Mouse (Mus musculus) hindbrain, embryonic 10.5 days (tissue): ENCODE results near the gene Lamtor3. TPM values are rescaled to one million over a fixed set of nuclear protein-coding genes. Genes with fewer than 3 reads are reported as not detected.
"Not testable (repeated sequence)": the region's sequence is repeated elsewhere in the genome, so short reads cannot be mapped to it uniquely, and the experiment has no call there.

Experiments used
- DNase-seq: peaks from one replicate; pipeline ENCODE4 v3.0.0-alpha.2; 2017; ENCODE audit warnings: low spot score
- H3K27ac ChIP-seq: fragments of 300-500 bp; sonication (generic); 2 replicates; pipeline ENCODE4 v1.5.1; 2016; ENCODE audit warnings: mild to moderate bottlenecking, moderate library complexity
- H3K27me3 ChIP-seq: fragments of 300-500 bp; sonication (generic); 2 replicates; pipeline ENCODE4 v1.6.1; 2016; ENCODE audit warnings: mild to moderate bottlenecking; ENCODE audit not compliant: poor library complexity, insufficient read depth, severe bottlenecking
- H3K36me3 ChIP-seq: fragments of 300-500 bp; sonication (generic); 2 replicates; pipeline ENCODE4 v1.6.1; 2016; ENCODE audit warnings: mild to moderate bottlenecking, moderate library complexity
- H3K4me1 ChIP-seq: fragments of 300-500 bp; sonication (generic); replicated peaks from 2 replicates; pipeline ENCODE4 v1.6.1; 2016; ENCODE audit warnings: mild to moderate bottlenecking
- H3K4me3 ChIP-seq: fragments of 300-500 bp; sonication (generic); 2 replicates; pipeline ENCODE4 v1.5.1; 2016; ENCODE audit warnings: mild to moderate bottlenecking, moderate library complexity
- H3K9me3 ChIP-seq: fragments of 300-500 bp; sonication (generic); 2 replicates; pipeline ENCODE4 v1.6.1; 2016; ENCODE audit warnings: mild to moderate bottlenecking, moderate library complexity
- WGBS: fragments of 180-500 bp; shearing (Covaris S2); methylation state at CpG from one replicate; pipeline ENCODE4 v1.1.7; 2016; 5-methylcytosine and 5-hydroxymethylcytosine counted together
- polyA plus RNA-seq: library from polyadenylated mRNA; unstranded; fragments of >200 nt; fragmentation: Nextera tagmentation; extraction: Ambion mirVana; gene quantifications from 2 replicates; pipeline ENCODE4 v1.2.1, GENCODE M21; 2016

Gene Lamtor3
- polyA plus RNA-seq, 1 experiment from 2014 or later, result 83.3 TPM

DNA sequence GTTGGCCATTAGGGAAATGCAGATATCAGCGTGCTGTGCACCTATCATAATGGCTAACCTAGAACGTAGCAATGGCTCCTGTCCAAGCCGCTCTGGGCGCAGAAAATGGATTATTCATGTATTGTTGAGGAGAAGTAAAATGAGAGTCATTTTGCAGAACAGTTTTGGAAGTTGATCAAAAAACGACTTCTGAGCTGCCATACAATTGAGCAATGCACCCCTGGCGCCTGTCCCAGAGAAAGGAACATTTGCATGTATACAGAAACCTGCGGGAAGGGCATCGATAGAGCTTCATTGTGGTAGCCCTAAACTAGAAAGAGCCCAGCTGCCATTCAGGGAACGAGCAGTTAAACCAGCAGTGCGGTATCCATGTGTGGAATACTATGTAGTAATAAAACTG, 18.2 kb upstream of the Lamtor3 start:
- Histone ChIP-seq H3K36me3 (peaks cover 22% of the 10 kb centered on the region), H3K9me3 (0 out of 2 replicates have a peak, but pooled peaks cover 2% of the 10 kb centered on the region), H3K4me3 (no peak overlapping the region), H3K27me3 (no peaks in the 10 kb centered on the region), H3K27ac (no peak overlapping the region), H3K4me1 (no peaks in the 10 kb centered on the region)
- WGBS, result 90% methylated on average over 10 of the region's 10 CpGs
- no peak for DNase-seq

DNA sequence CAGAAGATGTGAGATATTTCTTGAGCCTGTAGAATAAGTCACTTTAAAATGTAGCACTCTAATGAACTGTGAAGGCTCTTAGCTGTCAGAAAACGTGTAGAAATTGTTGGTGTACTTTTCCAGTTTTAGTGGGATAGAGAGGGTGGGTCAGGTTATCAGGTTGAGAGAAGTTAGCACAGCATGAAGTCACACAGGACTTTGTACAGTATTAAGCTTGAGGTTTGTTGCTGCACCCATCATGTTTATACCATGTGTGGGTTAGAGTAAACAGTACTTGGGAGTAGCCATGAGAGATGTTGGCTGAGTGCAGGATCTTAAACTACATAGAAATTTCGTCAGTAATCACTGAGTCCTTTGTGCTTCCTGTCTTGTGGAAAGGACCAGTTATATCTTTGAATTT, 5.2 kb upstream of the Lamtor3 start:
- DNase-seq, result no peak
- Histone ChIP-seq H3K27me3 (no peaks in the 10 kb centered on the region), H3K27ac (no peak overlapping the region), H3K36me3 (peaks cover 11% of the 10 kb centered on the region), H3K4me3 (no peak overlapping the region), H3K4me1 (peaks cover 11% of the 10 kb centered on the region), H3K9me3 (no peaks in the 10 kb centered on the region)
- 78% methylated on average over 2 of the region's 2 CpGs for WGBS

DNA sequence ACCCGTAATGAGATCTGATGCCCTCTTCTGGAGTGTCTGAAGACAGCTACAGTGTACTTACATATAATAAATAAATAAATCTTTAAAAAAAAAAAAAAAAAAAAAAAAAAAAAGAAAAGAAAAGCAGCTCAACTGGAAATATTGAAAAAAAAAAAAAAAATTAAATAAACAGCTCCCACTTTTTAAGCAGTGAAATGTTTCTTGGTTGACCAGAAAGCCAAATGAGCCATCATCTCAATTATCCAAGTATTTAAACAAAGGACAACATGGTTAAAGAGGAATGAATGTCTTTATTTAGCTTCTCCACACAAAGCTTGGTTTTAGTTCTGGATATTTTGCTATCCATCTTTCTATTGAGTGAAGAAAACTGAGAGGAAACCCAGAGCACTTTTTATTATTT, 3.7 kb upstream of the Lamtor3 start:
- H3K9me3 ChIP-seq, H3K4me3 ChIP-seq: not testable (repeated sequence)
- 89% methylated on average over 1 of the region's 1 CpGs for WGBS

DNA sequence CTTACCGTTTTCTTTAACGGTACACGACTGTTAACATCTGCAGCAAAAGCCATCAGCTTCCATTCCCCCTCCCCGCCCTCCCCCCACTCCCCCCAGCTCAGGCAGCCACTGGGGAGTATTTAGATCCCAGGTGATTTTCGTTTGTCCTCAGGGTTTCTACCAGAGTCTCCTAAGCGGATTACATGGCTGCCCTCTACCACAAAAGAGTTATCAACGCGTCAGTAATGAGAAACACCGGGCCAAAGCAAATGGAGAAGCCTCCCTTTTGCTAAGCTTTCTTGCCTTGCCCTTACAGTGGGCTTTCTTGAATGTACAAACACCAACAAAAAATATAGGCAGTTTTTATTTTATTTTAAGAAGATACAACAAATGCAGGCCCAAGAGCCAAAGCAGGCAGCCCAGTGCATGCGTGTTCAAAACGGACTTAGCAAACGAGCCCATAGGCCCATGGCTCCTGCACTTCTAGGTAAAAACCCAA, 573 bp upstream of the Lamtor3 start:
- peaks cover 20% of the 10 kb centered on the region for H3K4me1 ChIP-seq
- no peaks in the 10 kb centered on the region for H3K9me3 ChIP-seq
- peak overlapping the region; percentile 91 for H3K27ac ChIP-seq
- peak overlapping the region; percentile 95 for H3K4me3 ChIP-seq
- peaks cover 16% of the 10 kb centered on the region; the same call in 1 of the 2 replicates for H3K36me3 ChIP-seq
- WGBS, result 20% methylated on average over 12 of the region's 12 CpGs
- no peak for DNase-seq
- no peaks in the 10 kb centered on the region for H3K27me3 ChIP-seq

More for the DNA sequence above, 3.7 kb upstream of the Lamtor3 start:
- not testable (repeated sequence) for H3K36me3 ChIP-seq, DNase-seq, H3K27ac ChIP-seq, H3K27me3 ChIP-seq
- H3K4me1 ChIP-seq, result peaks cover 19% of the 10 kb centered on the region

DNA sequence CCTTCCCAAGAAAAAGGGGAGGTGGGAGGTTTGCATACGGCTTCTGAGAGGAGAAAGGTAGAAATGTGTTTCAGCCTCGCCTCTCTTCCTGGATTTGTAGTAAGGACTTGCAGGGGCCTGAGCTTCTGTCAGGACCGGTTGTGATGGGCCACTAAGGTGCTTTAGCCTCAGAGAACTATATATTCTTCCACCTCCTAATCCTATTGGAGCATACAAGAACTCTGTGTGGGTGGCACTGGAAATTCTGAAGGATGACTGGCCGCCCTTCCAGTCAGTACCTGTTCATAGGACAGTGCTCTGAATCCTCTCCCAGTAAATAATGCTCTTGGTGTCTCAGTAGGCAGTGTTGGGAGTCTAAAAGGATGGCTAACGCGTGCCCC, 616 bp downstream of the Lamtor3 start:
- H3K9me3 ChIP-seq, result no peaks in the 10 kb centered on the region
- 16% methylated on average over 6 of the region's 6 CpGs for WGBS
- no peaks in the 10 kb centered on the region for H3K27me3 ChIP-seq
- H3K36me3 ChIP-seq, result peaks cover 22% of the 10 kb centered on the region
- peak overlapping the region; percentile 95 for H3K4me3 ChIP-seq
- DNase-seq, result no peak
- peak overlapping the region; percentile 91 for H3K27ac ChIP-seq
- H3K4me1 ChIP-seq, result peaks cover 20% of the 10 kb centered on the region

DNA sequence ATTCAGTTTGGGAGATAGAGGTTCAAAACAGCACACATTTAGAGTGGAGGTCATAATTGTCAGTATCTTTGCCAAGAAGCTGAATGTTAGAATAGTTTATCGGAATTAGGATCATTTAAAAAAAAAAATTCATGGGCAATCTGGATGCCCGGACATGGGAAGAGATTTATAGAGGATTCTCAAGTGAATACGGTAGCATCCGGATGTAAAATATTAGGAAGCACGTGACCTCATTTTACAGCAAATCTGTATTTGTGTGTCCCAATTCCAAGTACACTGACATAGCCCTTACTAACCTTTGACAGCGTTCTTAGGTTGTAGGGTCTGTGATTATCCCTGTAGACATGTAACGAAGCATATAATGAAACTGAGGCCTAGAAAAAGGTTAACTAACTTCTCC, 1.1 kb downstream of the Lamtor3 start:
- Histone ChIP-seq H3K4me1 (peaks cover 20% of the 10 kb centered on the region), H3K9me3 (no peaks in the 10 kb centered on the region), H3K36me3 (peaks cover 27% of the 10 kb centered on the region), H3K4me3 (peak overlapping the region; percentile 95), H3K27me3 (no peaks in the 10 kb centered on the region), H3K27ac (no peak overlapping the region)
- 92% methylated on average over 7 of the region's 7 CpGs for WGBS
- DNase-seq, result no peak

DNA sequence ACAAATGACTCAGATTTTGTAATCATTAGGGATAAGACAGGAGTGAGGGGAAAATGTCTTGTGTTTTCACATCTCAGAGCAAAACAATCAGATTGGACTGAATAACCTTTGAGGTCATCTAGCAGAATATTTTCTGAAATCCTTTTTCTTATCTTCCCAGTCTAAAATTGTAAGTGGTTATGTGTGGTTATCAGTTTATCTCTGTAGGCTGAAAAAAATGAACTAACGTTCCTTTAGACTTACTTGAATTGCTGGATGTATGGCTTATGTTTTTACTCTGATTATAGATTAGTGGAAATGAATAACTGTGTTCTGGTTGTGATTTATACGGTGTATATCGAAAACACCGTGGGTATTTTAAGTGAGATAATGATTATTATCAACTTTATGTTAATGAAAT, 2.3 kb downstream of the Lamtor3 start:
- Histone ChIP-seq H3K9me3 (no peaks in the 10 kb centered on the region), H3K27me3 (no peaks in the 10 kb centered on the region), H3K27ac (no peak overlapping the region), H3K36me3 (peaks cover 38% of the 10 kb centered on the region), H3K4me3 (no peak overlapping the region), H3K4me1 (peaks cover 20% of the 10 kb centered on the region)
- 95% methylated on average over 4 of the region's 4 CpGs for WGBS
- DNase-seq, result no peak

DNA sequence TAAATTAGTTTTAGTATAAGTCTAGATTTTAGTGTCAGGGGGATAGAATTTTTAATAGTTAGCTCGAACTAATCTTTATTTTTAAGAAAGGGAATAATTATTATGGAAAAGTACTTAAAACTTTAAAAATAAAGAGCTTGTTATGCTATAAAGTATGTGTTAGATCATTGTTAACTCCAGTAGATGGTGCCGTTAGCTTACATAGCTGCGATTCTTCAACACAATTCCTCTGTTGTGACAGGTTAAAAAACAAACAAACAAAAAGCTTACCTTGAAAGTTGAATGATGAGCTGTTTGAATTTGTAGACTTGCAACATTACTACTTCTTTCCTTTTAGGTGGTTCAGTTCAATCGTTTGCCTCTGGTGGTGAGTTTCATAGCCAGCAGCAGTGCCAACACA, 8.7 kb downstream of the Lamtor3 start:
- 91% methylated on average over 4 of the region's 4 CpGs for WGBS
- H3K4me1 ChIP-seq, result no peaks in the 10 kb centered on the region

DNA sequence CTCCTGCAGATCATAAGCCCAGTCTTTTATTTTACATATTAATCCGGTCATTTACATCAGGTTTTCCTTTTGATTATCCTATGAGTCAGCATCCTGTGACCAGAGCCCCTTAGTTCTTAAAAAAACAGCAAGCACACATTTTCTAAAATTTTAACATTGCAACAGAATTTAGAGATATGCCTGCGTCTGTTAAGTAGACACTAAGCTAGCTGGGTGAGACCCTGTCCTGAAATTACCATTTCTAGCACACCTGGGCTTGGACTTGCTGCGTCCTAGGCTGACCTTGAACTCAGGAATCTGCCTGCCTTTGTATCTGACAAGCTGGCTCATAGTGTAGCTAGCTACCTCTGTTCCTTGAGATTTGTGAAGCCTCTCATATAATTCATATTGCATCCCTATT, 11.6 kb downstream of the Lamtor3 start:
- H3K4me3 ChIP-seq, result no peak overlapping the region
- H3K9me3 ChIP-seq, result no peaks in the 10 kb centered on the region
- no peak overlapping the region for H3K27ac ChIP-seq
- WGBS, result 96% methylated on average over 3 of the region's 3 CpGs
- no peaks in the 10 kb centered on the region for H3K4me1 ChIP-seq
- no peak for DNase-seq
- H3K27me3 ChIP-seq, result no peaks in the 10 kb centered on the region
- peaks cover 56% of the 10 kb centered on the region for H3K36me3 ChIP-seq

More for the DNA sequence above, 8.7 kb downstream of the Lamtor3 start:
- Histone ChIP-seq H3K9me3 (no peaks in the 10 kb centered on the region), H3K27me3 (no peaks in the 10 kb centered on the region), H3K36me3 (peaks cover 76% of the 10 kb centered on the region), H3K27ac (no peak overlapping the region), H3K4me3 (no peak overlapping the region)
- DNase-seq, result no peak

DNA sequence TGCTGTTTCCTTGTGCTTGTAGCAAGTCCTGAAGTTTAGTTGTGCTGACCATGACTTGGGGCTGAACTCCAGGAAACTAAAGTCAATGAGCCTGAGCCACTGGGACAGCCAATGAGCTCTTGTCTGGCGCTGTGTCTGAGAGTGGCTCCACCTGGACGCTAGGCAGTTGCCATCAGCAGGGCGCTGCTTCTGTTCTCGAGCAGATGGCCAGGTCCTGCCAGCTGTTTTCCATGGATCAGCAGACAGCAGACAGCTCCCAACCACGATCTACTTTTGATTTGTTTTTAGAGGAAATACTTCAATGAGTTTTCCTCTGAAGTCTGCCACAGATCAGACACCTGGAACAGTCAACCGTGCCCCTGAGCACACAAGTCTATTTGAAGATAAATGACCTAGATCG, 14.4 kb downstream of the Lamtor3 start:
- WGBS, result 78% methylated on average over 7 of the region's 7 CpGs
- Histone ChIP-seq H3K9me3 (no peaks in the 10 kb centered on the region), H3K4me3 (no peak overlapping the region), H3K27ac (no peak overlapping the region), H3K4me1 (peaks cover 18% of the 10 kb centered on the region), H3K36me3 (peaks cover 28% of the 10 kb centered on the region), H3K27me3 (no peaks in the 10 kb centered on the region)
- no peak for DNase-seq

DNA sequence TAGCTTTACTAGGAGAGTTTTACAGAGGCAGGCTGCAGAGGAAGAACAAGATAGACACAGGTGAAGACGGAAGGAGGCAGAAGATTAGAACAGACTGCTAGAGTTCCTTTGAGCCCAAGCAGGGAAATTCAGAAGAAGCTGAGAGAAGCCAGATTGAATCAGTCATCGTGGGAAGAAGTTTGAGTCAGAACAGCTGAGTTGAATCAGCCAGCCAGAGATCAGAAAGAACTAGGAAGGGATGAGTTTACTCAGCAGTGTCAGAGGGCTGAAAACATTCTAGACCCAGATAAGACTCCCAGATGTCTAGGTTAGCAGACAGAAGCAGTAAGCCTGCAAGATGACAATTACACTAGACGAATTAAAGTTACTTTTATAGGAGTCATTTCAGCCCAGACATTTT, 15.7 kb downstream of the Lamtor3 start:
- H3K36me3 ChIP-seq, result peaks cover 17% of the 10 kb centered on the region
- H3K4me3 ChIP-seq, result no peak overlapping the region
- 83% methylated on average over 3 of the region's 3 CpGs for WGBS
- no peak for DNase-seq
- H3K4me1 ChIP-seq, result peaks cover 21% of the 10 kb centered on the region
- no peaks in the 10 kb centered on the region for H3K9me3 ChIP-seq
- H3K27ac ChIP-seq, result no peak overlapping the region
- no peaks in the 10 kb centered on the region for H3K27me3 ChIP-seq

DNA sequence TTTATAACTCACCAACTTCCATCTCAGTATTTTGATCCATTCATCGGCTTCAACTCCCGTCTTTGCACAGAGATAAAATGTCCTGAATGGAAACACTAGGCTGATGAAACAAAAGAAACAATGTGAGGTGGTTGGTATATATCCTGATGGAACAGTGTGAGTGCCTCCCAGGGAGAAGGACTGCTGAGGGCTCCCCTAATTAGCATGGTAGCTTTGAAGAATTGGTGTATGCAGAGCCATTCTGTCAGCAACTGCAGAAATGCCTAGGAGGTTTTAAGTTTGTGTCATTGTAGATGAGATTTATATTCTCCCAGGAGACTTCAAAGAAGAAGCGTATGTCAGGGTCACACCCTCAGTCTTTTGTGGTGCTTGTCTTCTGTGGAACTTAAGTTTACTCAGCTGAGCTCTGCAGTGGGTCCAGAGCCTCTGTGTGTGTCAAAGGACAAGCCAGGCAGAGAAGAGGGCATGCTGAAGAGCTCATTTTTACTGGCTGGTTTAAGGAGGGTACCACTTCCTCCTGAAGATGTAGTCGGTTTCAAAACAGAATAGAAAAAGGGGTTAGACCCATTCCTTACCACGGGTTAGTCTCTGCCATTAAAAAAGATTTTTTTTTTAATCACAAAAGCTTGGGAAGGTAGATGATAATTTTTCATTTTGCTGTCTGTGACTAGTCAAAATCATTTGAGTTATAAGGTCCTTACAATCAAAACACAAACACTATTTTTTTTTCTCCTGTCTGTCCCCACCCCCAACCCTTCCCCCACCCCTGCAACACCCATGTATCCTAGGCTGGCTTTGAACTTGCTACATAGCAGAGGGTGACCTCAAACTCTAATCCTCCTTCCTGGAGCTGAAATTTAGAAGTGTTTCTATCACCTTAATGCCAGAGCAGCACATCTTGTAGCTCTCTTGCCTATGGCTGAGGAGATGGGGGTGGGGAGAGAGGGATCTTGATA, 17.5 kb downstream of the Lamtor3 start:
- no peaks in the 10 kb centered on the region for H3K27me3 ChIP-seq
- 0 out of 2 replicates have a peak overlapping the region, but pooled peaks have one; percentile 35 for H3K27ac ChIP-seq
- H3K4me1 ChIP-seq, result peaks cover 21% of the 10 kb centered on the region
- DNase-seq, result no peak
- 54% methylated on average over 5 of the region's 5 CpGs for WGBS
- H3K9me3 ChIP-seq, result no peaks in the 10 kb centered on the region
- H3K4me3 ChIP-seq, result no peak overlapping the region
- H3K36me3 ChIP-seq, result no peaks in the 10 kb centered on the region; the same call in 1 of the 2 replicates

DNA sequence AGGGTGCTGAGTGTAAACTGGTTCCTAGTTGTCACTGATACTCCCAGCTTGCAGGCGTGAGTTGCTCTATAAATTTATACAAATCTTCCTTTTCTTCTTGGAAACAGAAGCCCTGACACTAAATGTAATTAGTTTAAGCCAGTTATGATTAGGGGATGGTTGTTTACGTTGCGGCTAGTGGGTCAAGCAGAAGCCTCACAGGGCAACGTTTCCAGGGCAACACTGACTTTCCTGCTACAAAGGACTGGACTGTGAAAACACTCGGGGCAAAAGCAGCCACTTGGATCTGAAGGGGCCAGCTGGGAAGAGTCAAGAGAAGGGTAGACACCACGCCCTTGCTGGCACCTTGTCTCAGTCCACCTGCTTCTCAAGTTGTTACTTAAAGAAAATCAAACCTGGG, 18.2 kb downstream of the Lamtor3 start:
- no peak for DNase-seq

More for the DNA sequence above, 18.2 kb downstream of the Lamtor3 start:
- no peaks in the 10 kb centered on the region for H3K9me3 ChIP-seq
- no peaks in the 10 kb centered on the region for H3K27me3 ChIP-seq
- 41% methylated on average over 6 of the region's 6 CpGs for WGBS
- H3K4me3 ChIP-seq, result no peak overlapping the region
- H3K36me3 ChIP-seq, result no peaks in the 10 kb centered on the region
- H3K27ac ChIP-seq, result 0 out of 2 replicates have a peak overlapping the region, but pooled peaks have one; percentile 16
- H3K4me1 ChIP-seq, result peaks cover 21% of the 10 kb centered on the region
